In genomic region chr7:40276116-40276515, GRCm38 (mm10) we compare ENCODE assay signal across 11 mouse cellular contexts.
DNase-seq lines count a peak whose midpoint lies in the region; ATAC-seq lines count a peak whose summit lies in the region.
"Had no signal": no experiment of that assay in that cellular context is flagged by ENCODE, and none has a peak within 500 bp of the region (broad histone marks: within the 10 kb centered on the region; RNA-seq: fewer than 3 reads in every experiment).

No protein-coding gene starts in this region.

- H3K27ac ChIP-seq in embryonic facial prominence, embryonic 14.5 days (replicated peaks; ENCODE audit: low read depth, low read length): no peak overlapping the region
- H3K27ac ChIP-seq in midbrain, embryonic 10.5 days (replicated peaks): peak overlapping the region; percentile 42; the same call in 1 of the 2 replicates
- H3K27ac ChIP-seq: intestine, embryonic 15.5 days; liver, embryonic 13.5 days had no signal

- H3K9me3 ChIP-seq in embryonic facial prominence, embryonic 14.5 days (ENCODE audit: control insufficient read depth, low read length): no peaks in the 10 kb centered on the region
- no peaks in the 10 kb centered on the region for H3K9me3 ChIP-seq in midbrain, embryonic 10.5 days (replicated peaks)
- H3K9me3 ChIP-seq: intestine, embryonic 15.5 days; liver, embryonic 13.5 days had no signal

- H3K4me3 ChIP-seq in embryonic facial prominence, embryonic 14.5 days (ENCODE audit: low read depth, low read length): no peak overlapping the region
- no peak overlapping the region for H3K4me3 ChIP-seq in midbrain, embryonic 10.5 days
- H3K4me3 ChIP-seq: intestine, embryonic 15.5 days; liver, embryonic 13.5 days had no signal

- no peaks in the 10 kb centered on the region for H3K27me3 ChIP-seq in embryonic facial prominence, embryonic 14.5 days (replicated peaks; ENCODE audit: control insufficient read depth, insufficient read depth, low read length)
- H3K27me3 ChIP-seq in midbrain, embryonic 10.5 days (ENCODE audit: low read depth, poor library complexity, severe bottlenecking): peaks cover 19% of the 10 kb centered on the region
- H3K27me3 ChIP-seq: intestine, embryonic 15.5 days; liver, embryonic 13.5 days had no signal

- no peak overlapping the region for H3K4me2 ChIP-seq in embryonic facial prominence, embryonic 14.5 days (ENCODE audit: low read depth, low read length)
- H3K4me2 ChIP-seq: intestine, embryonic 15.5 days; liver, embryonic 13.5 days had no signal

- H3K4me1 ChIP-seq in embryonic facial prominence, embryonic 14.5 days (ENCODE audit: control insufficient read depth, insufficient read depth, low read length): peaks cover 5% of the 10 kb centered on the region
- H3K4me1 ChIP-seq in midbrain, embryonic 10.5 days: peaks cover 26% of the 10 kb centered on the region
- H3K4me1 ChIP-seq: intestine, embryonic 15.5 days; liver, embryonic 13.5 days had no signal

- no peaks in the 10 kb centered on the region for H3K36me3 ChIP-seq in embryonic facial prominence, embryonic 14.5 days (ENCODE audit: control insufficient read depth, insufficient read depth, low read length)
- H3K36me3 ChIP-seq in midbrain, embryonic 10.5 days: no peaks in the 10 kb centered on the region
- H3K36me3 ChIP-seq: intestine, embryonic 15.5 days; liver, embryonic 13.5 days had no signal

- 25% methylated on average over 5 of the region's 5 CpGs for WGBS in embryonic facial prominence, embryonic 14.5 days
- 16% methylated on average over 5 of the region's 5 CpGs for WGBS in midbrain, embryonic 10.5 days

- no peak overlapping the region for H3K9ac ChIP-seq in embryonic facial prominence, embryonic 14.5 days (ENCODE audit: low read depth, low read length)
- H3K9ac ChIP-seq: intestine, embryonic 15.5 days; liver, embryonic 13.5 days had no signal

- ATAC-seq in embryonic facial prominence, embryonic 14.5 days (ENCODE audit: low read depth): peak; percentile 62; the same call in 1 of the 2 replicates
- ATAC-seq: intestine, embryonic 15.5 days had no signal

- DNase-seq in adrenal gland, postnatal 10 days: peak; percentile 10
- DNase-seq in adrenal gland, postnatal 25 days: no peak
- DNase-seq in 3T3-L1 (ENCODE audit: low read depth, low spot score): peak; percentile 57
- DNase-seq in embryonic facial prominence, embryonic 14.5 days (ENCODE audit: low spot score): peak; percentile 55
- DNase-seq in midbrain, embryonic 10.5 days (ENCODE audit: low spot score): peak; percentile 48
- no peak for DNase-seq in lung, postnatal 25 days (ENCODE audit: low spot score)
- no peak for DNase-seq in urinary bladder, postnatal 4 days (ENCODE audit: low spot score in 2 of 2)
- no peak for DNase-seq in cerebellum, postnatal 36 days
- DNase-seq: liver, embryonic 13.5 days; thymus, postnatal 4 days had no signal

Comparison
In these comparisons a context has a peak if more than half of its experiments do, and no peak if none do; other contexts are left out.
1. DNase-seq: peak in adrenal gland, postnatal 10 days (single experiment), 3T3-L1 (single experiment), embryonic facial prominence, embryonic 14.5 days (single experiment) and midbrain, embryonic 10.5 days (single experiment); none in adrenal gland, postnatal 25 days (single experiment), lung, postnatal 25 days (single experiment), urinary bladder, postnatal 4 days (0 of 2) and cerebellum, postnatal 36 days (0 of 2).